Mouse (Mus musculus) stomach, postnatal 0 days (tissue): ENCODE data around the gene Snf8. TPM values are rescaled to one million over a fixed set of nuclear protein-coding genes. Genes with fewer than 3 reads are reported as not detected.
A peak's percentile ranks its signal among the peaks of the same experiment; 100 is the strongest.

Experiments used
- ATAC-seq: fragments of 200-750 bp; cut with Nextera tagmentation; 2 replicates; pipeline ENCODE4 v1.8.0; 2017; ENCODE audit not compliant: low FRiP score, low TSS enrichment
- DNase-seq: peaks from one replicate; pipeline ENCODE4 v3.0.0-alpha.2; 2016; ENCODE audit warnings: low spot score
- H3K27ac ChIP-seq: fragments of 300-500 bp; sonication (generic); replicated peaks from 2 replicates; pipeline ENCODE4 v1.5.1; 2014; ENCODE audit warnings: mild to moderate bottlenecking, control low read depth
- H3K27me3 ChIP-seq: fragments of 300-500 bp; sonication (generic); 2 replicates; pipeline ENCODE4 v1.6.1; 2014; ENCODE audit warnings: low read length; ENCODE audit not compliant: control insufficient read depth, insufficient read depth
- H3K36me3 ChIP-seq: fragments of 300-500 bp; sonication (generic); 2 replicates; pipeline ENCODE4 v1.6.1; 2014; ENCODE audit warnings: low read length, mixed read lengths; ENCODE audit not compliant: control insufficient read depth, insufficient read depth
- H3K4me1 ChIP-seq: fragments of 300-500 bp; sonication (generic); replicated peaks from 2 replicates; pipeline ENCODE4 v1.6.1; 2014; ENCODE audit warnings: antibody characterized with exemption; ENCODE audit not compliant: control insufficient read depth, insufficient read depth
- H3K4me2 ChIP-seq: fragments of 300-500 bp; sonication (generic); replicated peaks from 2 replicates; pipeline ENCODE4 v1.6.1; 2014; ENCODE audit warnings: low read depth, mild to moderate bottlenecking, control low read depth, moderate library complexity
- H3K4me3 ChIP-seq: fragments of 300-500 bp; sonication (generic); 2 replicates; pipeline ENCODE4 v1.5.1; 2014; ENCODE audit warnings: low read depth, low read length, control low read depth
- H3K9ac ChIP-seq: fragments of 300-500 bp; sonication (generic); 2 replicates; pipeline ENCODE4 v1.6.1; 2014; ENCODE audit warnings: mild to moderate bottlenecking, low read length, control low read depth, mixed read lengths
- H3K9me3 ChIP-seq: fragments of 300-500 bp; sonication (generic); 2 replicates; pipeline ENCODE4 v1.6.1; 2016; ENCODE audit warnings: low read length; ENCODE audit not compliant: control insufficient read depth
- CTCF ChIP-seq: IDR thresholded peaks from 2 replicates; pipeline ENCODE4 v1.5.1; 2016; ENCODE audit warnings: antibody characterized with exemption, low read depth, mild to moderate bottlenecking, moderate library complexity
- EP300 ChIP-seq: optimal IDR thresholded peaks from 2 replicates; pipeline ENCODE3; 2016; ENCODE audit warnings: antibody characterized with exemption
- WGBS: fragments of 180-500 bp; shearing (Covaris S2); extraction: QIAGEN DNeasy Blood & Tissue Kit; methylation state at CpG from one replicate; pipeline ENCODE4 v1.1.7; 2014; 5-methylcytosine and 5-hydroxymethylcytosine counted together
- polyA plus RNA-seq: library from polyadenylated mRNA; unstranded; fragments of >200 nt; fragmentation: Nextera tagmentation; extraction: Ambion mirVana; gene quantifications from 2 replicates; pipeline ENCODE4 v1.2.1, GENCODE M21; 2015

The Snf8 gene
- polyA plus RNA-seq, 1 experiment from 2014 or later: 83.0 TPM

DNA sequence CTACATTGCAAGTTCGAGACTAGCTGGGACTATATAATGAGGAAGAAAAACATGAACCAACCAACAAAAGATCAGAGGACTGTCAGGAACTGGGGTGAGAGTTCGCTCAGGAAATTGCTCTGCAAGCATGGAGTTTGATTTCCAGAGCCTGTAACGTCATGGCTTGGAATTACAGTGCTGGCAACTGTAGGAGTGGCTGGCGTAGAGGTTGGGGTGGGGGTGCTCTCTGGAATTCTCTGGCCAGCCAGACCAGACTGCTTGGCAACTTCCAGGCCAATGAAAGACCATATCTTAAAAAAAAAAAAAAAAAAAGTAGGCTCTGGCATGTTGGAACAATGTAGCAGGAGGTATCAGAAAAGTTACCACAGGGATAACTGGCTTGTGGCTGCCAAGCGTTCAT is 46.1 kb downstream of the Snf8 start:
- Histone ChIP-seq H3K36me3 (no peaks in the 10 kb centered on the region), H3K4me1 (no peaks in the 10 kb centered on the region), H3K27me3 (no peaks in the 10 kb centered on the region), H3K4me3 (no peak overlapping the region), H3K4me2 (no peak overlapping the region), H3K27ac (no peak overlapping the region), H3K9me3 (no peaks in the 10 kb centered on the region), H3K9ac (no peak overlapping the region)
- DNase-seq: no peak
- TF ChIP-seq EP300: no peak
- no peak for TF ChIP-seq CTCF
- 84% methylated on average over 5 of the region's 5 CpGs for WGBS
- ATAC-seq: no peak

DNA sequence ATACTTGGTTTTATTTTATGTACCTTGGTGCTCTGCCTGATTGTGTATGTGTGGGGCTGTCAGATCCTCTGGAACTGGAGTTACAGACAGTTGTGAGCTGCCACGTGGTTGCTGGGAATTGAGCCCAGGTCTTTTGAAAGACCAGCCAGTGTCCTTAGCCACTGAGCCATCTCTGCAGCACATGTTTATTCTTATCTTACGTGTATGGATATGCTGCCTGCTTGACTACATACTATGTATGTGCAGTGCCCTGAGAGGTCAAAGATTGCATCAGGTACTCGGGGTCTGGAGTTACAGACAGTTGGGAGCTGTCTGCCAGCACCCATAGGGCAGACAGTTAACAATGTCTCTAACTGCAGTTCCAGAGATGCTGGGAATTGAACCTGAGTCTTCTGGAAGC is 48.0 kb downstream of the Snf8 start:
- no peak for TF ChIP-seq CTCF
- TF ChIP-seq EP300: no peak
- WGBS: 66% methylated on average over 3 of the region's 3 CpGs
- DNase-seq (no peak), ATAC-seq (no peak)
- no peak overlapping the region for H3K9ac ChIP-seq
- H3K27ac ChIP-seq: no peak overlapping the region
- no peaks in the 10 kb centered on the region for H3K4me1 ChIP-seq
- H3K9me3 ChIP-seq: no peaks in the 10 kb centered on the region
- H3K27me3 ChIP-seq: no peaks in the 10 kb centered on the region
- H3K4me2 ChIP-seq: no peak overlapping the region
- H3K36me3 ChIP-seq: no peaks in the 10 kb centered on the region
- H3K4me3 ChIP-seq: no peak overlapping the region

DNA sequence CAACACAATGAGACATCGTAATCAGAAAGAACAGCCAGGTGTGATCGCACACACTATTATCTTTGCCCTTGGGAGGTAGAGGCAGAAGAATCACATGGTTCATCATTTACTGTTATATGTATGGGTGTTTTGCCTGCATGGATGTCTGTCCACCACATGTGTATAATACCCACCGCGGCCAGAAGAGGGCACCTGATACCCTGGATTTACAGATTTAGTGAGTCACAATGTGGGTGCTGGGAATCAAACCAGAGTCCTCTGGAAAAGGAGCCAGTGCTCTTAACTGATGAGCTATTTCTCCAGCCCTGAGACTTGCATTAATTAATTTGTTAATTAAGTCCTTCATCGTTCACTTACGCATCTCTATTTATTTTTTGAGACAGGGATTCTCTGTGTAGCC is 53.3 kb downstream of the Snf8 start:
- Histone ChIP-seq H3K36me3 (no peaks in the 10 kb centered on the region), H3K9me3 (no peaks in the 10 kb centered on the region), H3K4me1 (no peaks in the 10 kb centered on the region), H3K4me3 (no peak overlapping the region), H3K27ac (no peak overlapping the region), H3K9ac (no peak overlapping the region), H3K27me3 (no peaks in the 10 kb centered on the region), H3K4me2 (no peak overlapping the region)
- 88% methylated on average over 6 of the region's 6 CpGs for WGBS
- no peak for ATAC-seq
- TF ChIP-seq EP300 (no peak), CTCF (no peak)
- DNase-seq: no peak

DNA sequence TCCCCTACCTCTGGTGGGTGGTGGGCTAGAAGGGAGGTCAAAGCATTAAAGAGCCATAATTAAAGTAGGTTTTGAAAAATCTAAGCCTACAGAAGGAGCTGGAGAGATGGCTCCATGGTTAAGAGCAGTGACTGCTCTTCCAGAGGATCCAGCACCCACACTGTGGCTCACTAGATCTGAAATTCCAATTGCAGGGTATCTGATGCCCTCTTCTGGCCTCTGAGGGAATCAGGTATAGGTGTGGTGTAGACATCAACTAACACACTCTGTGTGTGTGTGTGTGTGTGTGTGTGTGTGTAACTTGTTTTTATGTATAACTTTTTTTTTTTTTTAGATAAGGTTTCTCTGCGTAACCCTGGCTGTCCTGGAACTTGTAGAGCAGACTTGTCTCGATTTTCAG is 56.4 kb downstream of the Snf8 start:
- H3K4me1 ChIP-seq: no peaks in the 10 kb centered on the region
- H3K4me3 ChIP-seq: no peak overlapping the region
- TF ChIP-seq CTCF (peak; percentile 77), EP300 (no peak)
- no peak overlapping the region for H3K4me2 ChIP-seq
- no peaks in the 10 kb centered on the region for H3K9me3 ChIP-seq
- no peak for ATAC-seq
- H3K27ac ChIP-seq: no peak overlapping the region
- DNase-seq: peak; percentile 52
- H3K36me3 ChIP-seq: no peaks in the 10 kb centered on the region
- no peaks in the 10 kb centered on the region for H3K27me3 ChIP-seq
- no peak overlapping the region for H3K9ac ChIP-seq
- WGBS: 62% methylated on average over 2 of the region's 2 CpGs

DNA sequence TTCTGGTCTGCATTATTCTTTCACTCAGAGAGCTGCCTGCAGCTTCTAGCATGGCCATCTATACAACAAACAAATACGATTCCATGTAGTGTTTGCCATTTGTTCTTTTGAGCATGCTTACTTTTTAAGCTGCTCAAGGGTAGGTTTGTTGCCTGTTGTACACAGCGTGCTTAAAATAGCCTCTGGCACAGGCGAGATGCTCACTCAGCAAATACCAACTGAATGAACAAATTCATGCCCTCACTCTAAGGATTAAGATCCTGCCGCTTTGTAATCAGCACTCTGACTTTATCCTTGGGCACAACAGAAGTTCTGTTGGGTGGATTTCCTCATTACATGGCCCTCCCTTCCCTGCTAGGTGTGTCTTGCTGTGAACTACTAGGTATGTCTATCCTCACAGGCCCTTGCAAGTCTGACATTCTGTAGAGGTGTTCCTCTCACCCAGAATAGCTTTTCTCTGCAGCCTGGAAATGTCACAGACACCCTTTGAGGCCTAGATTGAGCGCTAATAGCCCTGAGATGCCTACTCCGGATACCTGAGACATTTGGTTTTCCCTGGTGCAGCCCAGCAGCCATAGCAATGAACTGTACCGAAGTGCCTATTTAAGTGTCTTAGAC is 58.1 kb downstream of the Snf8 start:
- WGBS: 28% methylated on average over 7 of the region's 7 CpGs
- H3K4me3 ChIP-seq: no peak overlapping the region
- DNase-seq (no peak), ATAC-seq (no peak)
- no peak overlapping the region for H3K4me2 ChIP-seq
- no peaks in the 10 kb centered on the region for H3K27me3 ChIP-seq
- H3K9ac ChIP-seq: no peak overlapping the region
- H3K4me1 ChIP-seq: peaks cover 3% of the 10 kb centered on the region; the same call in 1 of the 2 replicates
- H3K27ac ChIP-seq: no peak overlapping the region
- H3K36me3 ChIP-seq: no peaks in the 10 kb centered on the region
- no peaks in the 10 kb centered on the region for H3K9me3 ChIP-seq
- TF ChIP-seq CTCF (no peak), EP300 (no peak)

DNA sequence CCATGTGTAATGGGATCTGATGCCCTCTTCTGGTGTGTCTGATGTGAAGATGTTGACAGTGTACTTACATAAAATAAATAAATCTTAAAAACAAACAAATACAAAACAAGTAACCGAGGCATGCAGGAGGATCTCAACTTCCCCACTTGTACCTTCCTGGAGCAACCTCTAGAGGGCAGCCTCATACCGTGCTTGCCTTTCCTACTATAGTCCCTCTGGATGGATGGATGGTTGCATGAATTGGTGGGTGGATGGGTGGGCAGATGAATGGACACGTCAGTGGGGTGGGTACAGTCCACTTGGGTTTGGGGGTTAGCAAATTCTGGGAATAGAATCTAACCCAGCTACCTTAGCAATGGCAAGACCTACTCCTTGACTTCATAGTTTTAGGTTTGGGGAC is 58.7 kb downstream of the Snf8 start:
- ATAC-seq (0 out of 2 replicates have a peak, but pooled peaks have one; percentile 31), DNase-seq (peak; percentile 68)
- Histone ChIP-seq H3K36me3 (no peaks in the 10 kb centered on the region), H3K27ac (no peak overlapping the region), H3K27me3 (no peaks in the 10 kb centered on the region), H3K4me2 (no peak overlapping the region), H3K4me3 (no peak overlapping the region), H3K9ac (no peak overlapping the region), H3K4me1 (peaks cover 3% of the 10 kb centered on the region; the same call in 1 of the 2 replicates), H3K9me3 (no peaks in the 10 kb centered on the region)
- TF ChIP-seq EP300: no peak
- peak; percentile 98 for TF ChIP-seq CTCF
- WGBS: 9% methylated on average over 3 of the region's 3 CpGs

Other genes with a start within 250 kb of the Snf8 start
- gene Phospho1, start 210.4 kb upstream of the Snf8 start, polyA plus RNA-seq: 0.40 and 0.45 TPM in 2 replicates
- 11.1 and 12.5 TPM in 2 replicates for gene Gngt2, start 197.7 kb upstream of the Snf8 start, polyA plus RNA-seq
- 3.6 and 4.2 TPM in 2 replicates for gene Abi3, start 192.4 kb upstream of the Snf8 start, polyA plus RNA-seq
- gene B4galnt2, start 120.0 kb upstream of the Snf8 start, polyA plus RNA-seq: 3.6 and 4.6 TPM in 2 replicates
- 4.3 and 5.2 TPM in 2 replicates for gene Igf2bp1, start 28.9 kb upstream of the Snf8 start, polyA plus RNA-seq
- gene Gip, start 10.3 kb upstream of the Snf8 start, polyA plus RNA-seq: 1.8 and 3.2 TPM in 2 replicates
- 26.4 and 28.7 TPM in 2 replicates for gene Ube2z, start 30.5 kb downstream of the Snf8 start, polyA plus RNA-seq
- gene Atp5g1, start 40.8 kb downstream of the Snf8 start, polyA plus RNA-seq: 1,003 and 1,182 TPM in 2 replicates
- not detected in 2 replicates for gene Calcoco2, start 77.1 kb downstream of the Snf8 start, polyA plus RNA-seq
- 0.12 and 0.13 TPM in 2 replicates for gene Ttll6, start 98.9 kb downstream of the Snf8 start, polyA plus RNA-seq
- not detected in 2 replicates for gene Hoxb13, start 159.4 kb downstream of the Snf8 start, polyA plus RNA-seq
- 0.05 and 0.06 TPM in 2 replicates for gene Hoxb9, start 236.6 kb downstream of the Snf8 start, polyA plus RNA-seq
- gene Hoxb8, start 247.0 kb downstream of the Snf8 start, polyA plus RNA-seq: 0.42 and 0.83 TPM in 2 replicates